Mouse (Mus musculus) kidney, embryonic 16.5 days (tissue): ENCODE data around the gene Ssh1. TPM values are rescaled to one million over a fixed set of nuclear protein-coding genes. Genes with fewer than 3 reads are reported as not detected.

Source experiments
- ATAC-seq: fragments of 200-750 bp; cut with Nextera tagmentation; 2 replicates; pipeline ENCODE4 v1.8.0; 2017; ENCODE audit warnings: moderate TSS enrichment; ENCODE audit not compliant: low FRiP score, low TSS enrichment
- H3K27ac ChIP-seq: fragments of 300-500 bp; sonication (generic); 2 replicates; pipeline ENCODE4 v1.5.1; 2014; ENCODE audit warnings: low read length
- H3K27me3 ChIP-seq: fragments of 300-500 bp; sonication (generic); 2 replicates; pipeline ENCODE4 v1.6.1; 2014; ENCODE audit warnings: low read length, control low read depth, mixed read lengths; ENCODE audit not compliant: insufficient read depth
- H3K36me3 ChIP-seq: fragments of 300-500 bp; sonication (generic); 2 replicates; pipeline ENCODE4 v1.6.1; 2014; ENCODE audit warnings: low read length, control low read depth, mixed read lengths; ENCODE audit not compliant: insufficient read depth
- H3K4me1 ChIP-seq: fragments of 300-500 bp; sonication (generic); 2 replicates; pipeline ENCODE4 v1.6.1; 2014; ENCODE audit warnings: low read length, control low read depth, mixed read lengths; ENCODE audit not compliant: insufficient read depth
- H3K4me2 ChIP-seq: fragments of 300-500 bp; sonication (generic); replicated peaks from 2 replicates; pipeline ENCODE4 v1.6.1; 2014; ENCODE audit warnings: low read depth, low read length
- H3K4me3 ChIP-seq: fragments of 300-500 bp; sonication (generic); 2 replicates; pipeline ENCODE4 v1.5.1; 2014; ENCODE audit warnings: mild to moderate bottlenecking, low read length
- H3K9ac ChIP-seq: fragments of 300-500 bp; sonication (generic); replicated peaks from 2 replicates; pipeline ENCODE4 v1.6.1; 2014; ENCODE audit warnings: low read length
- H3K9me3 ChIP-seq: fragments of 300-500 bp; sonication (generic); 2 replicates; pipeline ENCODE4 v1.6.1; 2016; ENCODE audit warnings: low read length, control low read depth
- WGBS: fragments of 180-500 bp; shearing (Covaris S2); extraction: QIAGEN DNeasy Blood & Tissue Kit; methylation state at CpG from one replicate; pipeline ENCODE4 v1.1.7; 2014; 5-methylcytosine and 5-hydroxymethylcytosine counted together
- polyA plus RNA-seq: library from polyadenylated mRNA; unstranded; fragments of >200 nt; fragmentation: Nextera tagmentation; extraction: Ambion mirVana; gene quantifications from 2 replicates; pipeline ENCODE4 v1.2.1, GENCODE M21; 2015

Gene Ssh1
- polyA plus RNA-seq, 1 experiment from 2014 or later = 15.0 TPM

GRCm38 (mm10) chr5:113929950-113930647, 63.6 kb downstream of the Ssh1 start:
- Histone ChIP-seq H3K4me2 (peak overlapping the region; percentile 44), H3K27ac (peak overlapping the region; percentile 56; the same call in 1 of the 2 replicates), H3K9ac (0 out of 2 replicates have a peak overlapping the region, but pooled peaks have one; percentile 31), H3K27me3 (no peaks in the 10 kb centered on the region), H3K36me3 (no peaks in the 10 kb centered on the region), H3K4me1 (peaks cover 10% of the 10 kb centered on the region), H3K4me3 (no peak overlapping the region), H3K9me3 (peaks cover 9% of the 10 kb centered on the region; the same call in 1 of the 2 replicates)
- WGBS = 34% methylated on average over 10 of the region's 10 CpGs
- peak; percentile 35; the same call in 1 of the 2 replicates for ATAC-seq

DNA sequence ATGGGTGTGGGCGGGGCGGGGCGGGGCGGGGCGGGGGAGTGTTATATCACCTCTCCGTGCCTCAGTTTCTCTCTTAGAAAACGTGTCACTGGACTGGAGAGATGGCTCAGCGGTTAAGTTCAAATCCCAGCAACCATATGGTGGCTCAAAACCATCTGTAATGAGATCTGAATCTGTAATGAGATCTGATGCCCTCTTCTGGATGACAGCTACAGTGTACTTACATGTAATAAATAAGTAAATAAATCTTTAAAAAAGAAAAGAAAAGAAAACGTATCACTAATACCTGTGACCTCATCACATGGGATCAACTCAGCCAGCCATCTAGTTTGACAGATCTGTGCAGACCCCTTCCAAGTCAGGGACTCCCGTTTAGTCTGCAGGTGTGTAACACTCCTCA, 64.2 kb downstream of the Ssh1 start:
- Histone ChIP-seq H3K27ac (0 out of 2 replicates have a peak overlapping the region, but pooled peaks have one; percentile 24), H3K4me3 (no peak overlapping the region), H3K36me3 (no peaks in the 10 kb centered on the region), H3K4me2 (peak overlapping the region; percentile 44), H3K9ac (0 out of 2 replicates have a peak overlapping the region, but pooled peaks have one; percentile 31), H3K4me1 (peaks cover 10% of the 10 kb centered on the region), H3K9me3 (peaks cover 9% of the 10 kb centered on the region; the same call in 1 of the 2 replicates), H3K27me3 (no peaks in the 10 kb centered on the region)
- no peak for ATAC-seq
- whole genome bisulfite sequencing = 63% methylated on average over 10 of the region's 10 CpGs

GRCm38 (mm10) chr5:113924608-113925007, 69.1 kb downstream of the Ssh1 start:
- no peak for ATAC-seq
- Histone ChIP-seq H3K36me3 (no peaks in the 10 kb centered on the region), H3K9me3 (peaks cover 9% of the 10 kb centered on the region; the same call in 1 of the 2 replicates), H3K4me3 (no peak overlapping the region), H3K27me3 (no peaks in the 10 kb centered on the region), H3K9ac (no peak overlapping the region), H3K4me2 (no peak overlapping the region), H3K4me1 (peaks cover 9% of the 10 kb centered on the region), H3K27ac (no peak overlapping the region)
- 87% methylated on average over 4 of the region's 4 CpGs for WGBS

DNA sequence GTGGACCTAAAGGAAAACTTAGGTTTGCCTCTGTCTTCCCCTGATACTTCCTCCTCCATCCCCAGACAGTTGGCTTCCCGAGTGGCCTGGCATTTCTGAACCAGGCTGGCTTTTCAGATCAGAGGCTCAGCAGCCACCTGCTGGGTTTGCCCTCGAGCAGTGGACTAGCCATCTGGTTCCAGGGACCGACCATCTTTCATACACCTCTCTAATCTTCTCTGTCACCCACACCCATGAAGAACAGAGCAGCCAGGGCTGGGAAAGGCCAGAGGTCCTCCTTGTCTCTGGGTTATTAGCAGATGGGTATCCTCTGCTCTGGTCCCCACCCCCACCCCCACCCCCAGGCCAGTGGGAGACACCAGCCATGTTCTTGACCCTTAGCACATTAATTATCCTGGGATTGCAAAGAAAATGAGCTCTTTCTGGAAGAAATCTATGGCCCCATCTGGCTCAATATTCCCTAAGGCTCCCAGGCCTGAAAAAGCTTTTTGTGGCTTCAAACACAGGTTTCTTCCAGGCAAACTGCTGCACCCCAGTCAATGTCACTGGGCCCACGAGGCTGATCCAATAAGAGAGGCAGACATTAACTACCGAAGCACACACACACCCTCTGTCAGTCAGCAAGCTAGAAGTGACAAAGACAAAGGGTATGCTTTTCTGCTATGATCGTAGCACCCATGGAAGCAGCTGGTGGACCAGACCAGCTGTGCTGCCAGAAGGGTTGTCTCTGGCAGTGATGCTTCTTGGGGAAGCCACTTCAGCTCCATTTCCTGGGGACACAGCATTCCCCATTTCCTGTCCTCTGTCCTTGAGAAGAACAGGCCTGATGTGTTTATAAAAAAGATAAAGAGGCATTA, 72.2 kb downstream of the Ssh1 start:
- Histone ChIP-seq H3K9me3 (no peaks in the 10 kb centered on the region), H3K36me3 (no peaks in the 10 kb centered on the region), H3K4me2 (no peak overlapping the region), H3K9ac (peak overlapping the region; percentile 38; the same call in 1 of the 2 replicates), H3K27me3 (no peaks in the 10 kb centered on the region), H3K4me3 (no peak overlapping the region), H3K27ac (peak overlapping the region; percentile 56), H3K4me1 (peaks cover 18% of the 10 kb centered on the region)
- 24% methylated on average over 6 of the region's 6 CpGs for WGBS
- no peak for ATAC-seq

DNA sequence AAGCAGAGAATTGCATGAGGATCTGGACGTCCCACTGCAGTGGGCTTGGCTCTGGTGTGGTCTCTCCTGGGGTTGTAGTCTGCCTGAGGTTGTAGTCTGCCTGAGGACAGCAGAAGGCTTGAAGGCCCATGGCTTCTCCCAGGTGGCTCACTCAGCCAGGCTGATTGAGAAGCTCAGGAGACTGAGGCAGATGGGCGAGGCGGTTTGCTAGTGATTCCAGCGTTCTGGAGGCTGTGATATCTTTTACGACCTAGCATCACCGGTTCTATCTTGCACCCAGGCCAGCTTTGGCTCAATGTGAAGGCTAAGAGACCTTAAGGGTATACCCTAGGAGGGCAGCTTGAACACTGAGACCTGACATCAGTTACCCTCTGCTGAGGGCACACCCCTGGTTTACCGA, 74.6 kb downstream of the Ssh1 start:
- Histone ChIP-seq H3K4me3 (no peak overlapping the region), H3K36me3 (no peaks in the 10 kb centered on the region), H3K9ac (0 out of 2 replicates have a peak overlapping the region, but pooled peaks have one; percentile 2), H3K9me3 (no peaks in the 10 kb centered on the region), H3K4me1 (peaks cover 25% of the 10 kb centered on the region), H3K27me3 (no peaks in the 10 kb centered on the region), H3K27ac (peak overlapping the region; percentile 52; the same call in 1 of the 2 replicates), H3K4me2 (no peak overlapping the region)
- no peak for ATAC-seq
- 41% methylated on average over 7 of the region's 7 CpGs for WGBS

GRCm38 (mm10) chr5:113918654-113919053, 75.0 kb downstream of the Ssh1 start:
- H3K4me3 ChIP-seq = no peak overlapping the region
- H3K9me3 ChIP-seq = no peaks in the 10 kb centered on the region
- H3K27ac ChIP-seq = peak overlapping the region; percentile 52
- H3K27me3 ChIP-seq = no peaks in the 10 kb centered on the region
- no peak for ATAC-seq
- peaks cover 26% of the 10 kb centered on the region for H3K4me1 ChIP-seq
- 28% methylated on average over 9 of the region's 9 CpGs for WGBS
- no peaks in the 10 kb centered on the region for H3K36me3 ChIP-seq
- no peak overlapping the region for H3K4me2 ChIP-seq
- H3K9ac ChIP-seq = 0 out of 2 replicates have a peak overlapping the region, but pooled peaks have one; percentile 2

DNA sequence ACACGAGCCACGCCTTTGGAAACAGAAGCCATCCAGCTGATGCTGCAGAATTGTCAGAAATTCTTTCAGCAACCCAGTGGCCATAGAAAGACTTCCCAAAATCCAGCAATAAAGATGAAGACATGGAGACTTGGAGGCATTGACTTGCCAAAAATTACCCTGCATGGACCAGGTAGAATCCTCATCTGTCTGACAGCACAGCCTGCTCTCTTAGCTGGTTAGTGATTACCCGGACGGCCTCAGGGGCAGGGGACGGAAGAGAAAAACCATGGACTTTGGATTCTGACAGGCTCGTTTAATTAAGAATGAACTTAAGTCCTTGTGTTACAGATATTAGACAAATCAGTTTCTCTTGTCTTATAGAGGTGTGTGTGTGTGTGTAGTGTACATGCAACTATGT, 83.0 kb downstream of the Ssh1 start:
- Histone ChIP-seq H3K4me3 (no peak overlapping the region), H3K4me1 (peaks cover 33% of the 10 kb centered on the region), H3K27me3 (no peaks in the 10 kb centered on the region), H3K4me2 (no peak overlapping the region), H3K9ac (no peak overlapping the region), H3K36me3 (no peaks in the 10 kb centered on the region), H3K9me3 (no peaks in the 10 kb centered on the region; the same call in 1 of the 2 replicates), H3K27ac (peak overlapping the region; percentile 74; the same call in 1 of the 2 replicates)
- no peak for ATAC-seq
- 65% methylated on average over 6 of the region's 6 CpGs for WGBS

DNA sequence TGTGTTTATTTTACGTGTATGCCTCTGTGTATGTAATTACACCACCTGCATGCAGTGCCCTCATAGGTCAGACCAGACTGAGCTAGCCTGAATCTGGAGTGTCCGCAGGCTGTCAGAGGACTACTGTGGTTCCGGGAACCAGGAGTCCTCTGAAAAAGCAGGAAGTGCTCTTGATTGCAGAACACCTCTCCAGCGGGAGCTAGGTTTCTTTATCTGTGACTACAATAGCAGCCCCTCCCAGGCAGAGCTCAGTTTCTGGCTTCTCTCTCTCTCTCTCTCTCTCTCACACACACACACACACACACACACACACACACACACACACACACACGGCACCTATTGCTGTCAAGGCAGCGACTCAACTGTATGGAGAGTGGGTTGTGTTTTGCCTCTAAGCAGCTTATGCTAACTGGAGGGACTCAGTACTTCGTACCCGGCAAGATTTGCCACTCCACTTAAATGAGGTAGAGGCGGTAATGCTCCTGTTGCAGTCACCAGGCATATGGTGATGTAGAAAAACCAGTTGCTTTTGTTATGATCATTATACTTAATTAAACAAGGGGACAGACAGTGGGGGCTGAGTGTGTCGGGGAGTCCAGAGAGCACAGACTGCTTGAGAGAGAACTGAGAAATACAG, 83.5 kb downstream of the Ssh1 start:
- H3K36me3 ChIP-seq = no peaks in the 10 kb centered on the region
- no peaks in the 10 kb centered on the region; the same call in 1 of the 2 replicates for H3K9me3 ChIP-seq
- no peaks in the 10 kb centered on the region for H3K27me3 ChIP-seq
- H3K27ac ChIP-seq = peak overlapping the region; percentile 59; the same call in 1 of the 2 replicates
- H3K4me1 ChIP-seq = peaks cover 39% of the 10 kb centered on the region
- no peak for ATAC-seq
- H3K4me2 ChIP-seq = no peak overlapping the region
- 41% methylated on average over 10 of the region's 10 CpGs for WGBS
- no peak overlapping the region for H3K9ac ChIP-seq
- H3K4me3 ChIP-seq = no peak overlapping the region
